Mouse (Mus musculus): ENCODE measurements at regions not wholly inside any gene's neighbourhood (a gene's known extent, or its start where the extent isn't known, plus 50 kb on each side); places are given as distances from the start of the nearest gene placed in this dataset.

DNA sequence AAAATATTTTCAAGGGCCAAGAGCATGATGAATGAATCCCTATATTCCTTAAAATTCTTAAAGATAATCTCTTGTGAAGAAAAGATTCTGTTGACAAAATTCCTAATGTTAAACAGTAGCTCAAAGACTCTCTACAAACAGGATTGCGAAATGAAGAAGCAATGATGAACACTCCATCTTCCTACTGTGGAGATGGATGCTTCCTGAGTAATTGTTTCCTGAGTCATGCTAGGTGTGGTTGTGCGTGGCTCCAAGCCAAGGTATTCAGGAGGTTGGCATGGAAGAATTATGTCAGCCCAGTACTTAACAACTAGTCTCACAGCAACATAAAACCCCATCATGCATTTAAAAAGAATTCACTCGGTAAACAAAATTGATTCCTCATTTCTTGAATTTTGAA is 286.4 kb downstream of the Mid1ip1 start:
- TF ChIP-seq CTCF (conservative IDR thresholded peaks at IDR 0.05; ENCODE audit: low read length), result no peak
- TF ChIP-seq NANOG (IDR thresholded peaks at IDR 0.05; ENCODE audit: borderline replicate concordance, low read length), result no peak
- no peak for TF ChIP-seq POU5F1 (IDR thresholded peaks at IDR 0.05; ENCODE audit: borderline replicate concordance, low read length)

Measured in E14TG2a.4 (cell line).